Mouse (Mus musculus): ENCODE results near the gene Tshr.
"Not testable (repeated sequence)": the region's sequence is repeated elsewhere in the genome, so short reads cannot be mapped to it uniquely, and the experiment has no call there.

Gene Tshr

DNA sequence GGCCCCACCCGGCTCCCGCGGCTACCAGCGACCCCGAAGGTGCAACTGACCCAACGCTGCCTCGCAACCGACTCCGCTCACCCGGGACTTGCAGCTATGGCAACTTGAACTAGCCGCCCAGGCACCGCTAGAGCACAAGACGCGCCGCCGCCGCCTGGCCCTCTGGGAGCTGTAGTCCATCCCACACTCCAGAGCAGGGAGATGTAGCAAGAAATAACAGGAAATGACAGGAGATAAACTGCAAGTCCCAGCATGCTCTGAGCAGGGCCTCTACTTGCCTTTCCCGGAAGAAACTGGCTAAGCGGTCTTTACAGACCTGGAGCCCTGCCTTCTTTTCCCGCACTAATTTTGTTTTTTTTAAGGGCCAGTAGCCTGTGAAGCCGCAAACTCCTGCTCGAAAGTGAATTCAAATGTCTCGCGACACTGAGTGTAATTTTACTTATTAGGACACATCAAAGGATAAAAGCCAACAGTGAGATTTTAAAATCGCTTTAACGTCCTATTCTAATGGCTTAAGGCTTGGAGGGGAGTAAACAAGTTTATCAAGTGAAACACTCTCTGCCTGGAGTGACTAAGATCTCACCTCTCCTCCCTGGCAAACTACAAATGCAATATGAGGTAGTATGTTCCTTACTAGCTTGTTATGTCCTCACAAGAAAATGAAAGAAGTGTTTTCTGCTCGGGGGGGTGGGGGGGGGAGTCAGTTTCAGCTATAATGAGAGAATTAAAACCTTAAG lies at the start of gene Tshr, which contains the start of gene Cep128:
Gene Tshr, plus strand, starts transcription at position 283 of the 737 bp plus-strand sequence.
Gene Cep128, minus strand, starts transcription at position 129 of the 737 bp plus-strand sequence.
- DNase-seq (ENCODE audit: low read depth): peak; percentile 87

DNA sequence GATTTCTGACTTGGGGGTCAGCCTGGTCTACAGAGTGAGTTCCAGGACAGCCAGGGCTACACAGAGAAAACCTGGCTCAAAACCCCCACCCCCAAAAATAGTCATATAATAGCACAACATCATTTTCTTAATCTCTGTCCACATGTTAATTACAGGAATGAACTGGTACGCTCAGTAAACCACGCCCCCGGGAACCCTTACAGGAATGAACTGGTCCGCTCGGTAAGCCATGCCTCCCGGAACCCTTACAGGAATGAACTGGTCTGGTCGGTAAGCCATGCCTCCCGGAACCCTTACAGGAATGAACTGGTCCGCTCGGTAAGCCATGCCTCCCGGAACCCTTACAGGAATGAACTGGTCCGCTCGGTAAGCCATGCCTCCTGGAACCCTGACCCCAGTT lies 45.7 kb upstream of the Tshr start:
- DNase-seq (ENCODE audit: low read depth): not testable (repeated sequence)

DNA sequence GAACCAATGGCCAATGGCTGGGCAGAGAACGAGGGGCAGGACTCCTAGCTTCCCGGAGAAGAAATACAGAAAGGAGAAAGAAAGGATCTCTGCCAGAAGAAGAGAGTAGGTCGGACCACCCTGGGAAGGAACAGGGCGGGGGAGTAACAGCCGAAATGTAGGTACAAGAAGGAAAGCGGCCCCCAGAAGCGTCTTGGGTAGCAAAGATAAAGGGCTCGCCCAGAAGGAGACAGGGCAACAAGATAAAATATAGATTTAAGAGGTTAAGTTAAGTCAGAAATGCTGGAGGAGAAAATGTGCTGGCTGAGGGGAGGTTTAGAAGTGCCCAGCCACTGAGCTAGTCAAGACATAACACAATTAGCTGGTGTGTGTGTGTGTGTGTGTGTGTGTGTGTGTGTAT lies 30.6 kb upstream of the Tshr start:
- DNase-seq (ENCODE audit: low read depth): no peak

DNA sequence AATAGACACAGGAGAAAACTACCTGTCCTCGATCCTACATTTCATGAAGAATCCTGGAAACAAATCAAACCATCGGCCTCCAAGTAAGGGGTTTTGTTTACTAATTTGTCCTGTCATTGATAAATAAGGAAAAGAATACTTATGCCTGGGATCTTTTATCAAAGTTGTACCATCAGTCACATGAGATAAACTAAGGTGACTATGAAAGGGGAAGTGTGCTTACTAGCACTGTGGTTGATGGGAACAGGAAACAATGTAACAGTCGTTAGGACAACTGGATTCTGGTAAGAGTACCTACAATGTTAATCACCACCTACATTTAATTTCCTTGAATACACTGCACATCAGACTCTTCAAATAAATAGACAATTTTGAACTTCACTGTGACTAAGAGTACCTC lies 15.2 kb upstream of the Tshr start:
- no peak for DNase-seq (ENCODE audit: low read depth)

DNA sequence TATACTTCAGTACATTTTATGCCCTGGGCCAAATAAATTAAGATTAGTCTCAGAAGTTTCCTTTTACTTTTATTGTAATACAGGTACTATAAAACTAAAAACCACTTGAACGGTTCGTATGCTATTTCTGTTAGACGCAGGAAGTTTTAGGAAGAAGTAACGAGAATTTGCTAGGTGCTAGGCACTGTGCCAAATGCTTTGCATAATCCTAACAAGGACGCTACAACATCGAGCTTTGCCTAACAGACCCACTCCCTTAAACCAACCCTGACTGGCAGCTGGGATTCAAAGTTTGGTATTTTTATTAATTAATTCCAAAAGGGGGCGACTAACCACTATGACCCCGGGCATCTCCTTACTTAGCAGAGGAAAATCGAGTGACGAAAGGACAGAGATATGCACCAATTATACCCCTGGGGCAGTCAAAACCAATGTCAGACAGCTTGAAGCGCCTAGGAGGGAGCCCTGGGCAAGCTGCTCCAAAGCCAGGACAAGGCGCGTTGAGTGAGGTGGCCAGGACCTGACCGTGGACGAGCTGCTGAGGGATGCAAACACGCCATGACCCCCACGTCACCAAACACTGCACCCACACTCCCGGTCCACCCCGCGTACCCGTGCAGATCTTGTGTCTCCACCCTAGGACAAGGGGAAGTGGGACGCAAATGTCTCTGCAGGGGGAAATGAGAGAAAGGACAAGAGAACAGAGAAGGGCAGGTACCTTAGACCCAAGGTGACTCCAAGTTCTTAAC lies 673 bp upstream of the Tshr start:
- no peak for DNase-seq (ENCODE audit: low read depth)

DNA sequence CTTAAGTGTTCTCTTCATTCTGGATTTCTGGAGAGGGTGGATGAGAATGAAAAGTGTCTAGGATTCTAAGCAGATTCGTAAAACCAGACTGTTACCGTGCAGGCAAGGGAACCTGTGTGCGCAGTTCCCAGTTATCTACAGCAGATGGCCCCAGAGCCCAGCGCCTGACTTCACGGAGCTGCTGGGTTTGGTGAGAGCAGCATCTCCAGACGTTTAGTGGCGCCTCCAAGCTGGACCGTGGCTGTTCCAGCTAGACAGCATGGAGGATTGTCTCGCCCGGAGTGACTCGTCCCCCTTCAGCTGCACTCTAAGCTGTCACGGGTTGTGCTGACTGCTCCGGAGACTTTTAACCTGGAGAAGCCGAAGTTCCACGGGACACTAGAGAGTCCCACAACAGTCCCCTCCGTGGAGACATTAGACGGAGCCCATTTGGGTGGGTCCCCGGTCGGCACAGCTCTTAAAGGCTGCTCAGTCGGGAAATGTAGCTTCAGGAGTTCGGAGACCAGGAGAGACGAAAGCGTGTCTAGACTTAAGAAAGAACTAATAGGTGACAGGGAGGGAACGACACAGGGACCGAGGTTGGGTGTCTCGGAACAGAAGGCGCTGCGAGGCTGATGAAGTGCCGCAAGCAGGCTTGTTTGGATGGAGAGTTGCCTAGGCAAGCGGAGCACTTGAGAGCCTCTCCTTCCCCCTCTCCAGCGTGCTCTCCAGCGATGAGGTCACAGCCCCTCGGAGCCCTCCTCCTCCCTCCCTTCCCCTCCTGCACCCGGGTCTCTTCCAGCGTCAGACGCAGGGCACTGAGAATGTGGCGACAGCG lies 16.1 kb downstream of the Tshr start:
- DNase-seq (ENCODE audit: low read depth): peak; percentile 41

DNA sequence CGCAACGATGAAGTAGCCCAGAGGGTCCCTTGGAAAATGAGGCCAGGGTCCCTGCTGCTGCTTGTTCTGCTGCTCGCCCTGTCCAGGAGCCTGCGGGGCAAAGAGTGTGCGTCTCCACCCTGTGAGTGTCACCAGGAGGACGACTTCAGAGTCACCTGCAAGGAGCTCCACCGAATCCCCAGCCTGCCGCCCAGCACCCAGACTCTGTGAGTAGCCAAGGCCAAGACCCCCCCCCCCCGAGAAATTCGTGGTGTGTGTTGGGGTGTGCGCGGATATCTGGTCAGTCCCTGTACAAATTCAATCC lies 16.6 kb downstream of the Tshr start:
- DNase-seq (ENCODE audit: low read depth): no peak

DNA sequence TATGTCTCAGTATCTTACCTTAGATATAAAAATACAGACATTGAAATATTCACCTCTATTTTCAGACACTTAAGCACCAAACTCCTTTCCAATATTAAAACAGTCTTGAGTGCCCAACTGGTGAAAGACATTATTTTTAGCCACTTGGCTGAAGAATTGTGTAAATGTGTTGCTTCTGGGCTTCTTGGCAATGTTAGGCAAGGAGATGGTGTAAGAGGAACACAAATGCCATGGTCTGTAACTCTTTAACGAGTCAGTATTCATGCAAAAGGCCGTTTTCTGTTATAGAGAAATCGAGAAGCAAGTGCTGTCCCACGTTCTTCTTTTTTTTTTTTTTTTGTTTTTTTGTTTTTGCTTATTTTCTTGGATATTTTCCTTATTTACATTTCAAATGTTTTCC lies 25.9 kb downstream of the Tshr start:
- DNase-seq (ENCODE audit: low read depth): no peak

DNA sequence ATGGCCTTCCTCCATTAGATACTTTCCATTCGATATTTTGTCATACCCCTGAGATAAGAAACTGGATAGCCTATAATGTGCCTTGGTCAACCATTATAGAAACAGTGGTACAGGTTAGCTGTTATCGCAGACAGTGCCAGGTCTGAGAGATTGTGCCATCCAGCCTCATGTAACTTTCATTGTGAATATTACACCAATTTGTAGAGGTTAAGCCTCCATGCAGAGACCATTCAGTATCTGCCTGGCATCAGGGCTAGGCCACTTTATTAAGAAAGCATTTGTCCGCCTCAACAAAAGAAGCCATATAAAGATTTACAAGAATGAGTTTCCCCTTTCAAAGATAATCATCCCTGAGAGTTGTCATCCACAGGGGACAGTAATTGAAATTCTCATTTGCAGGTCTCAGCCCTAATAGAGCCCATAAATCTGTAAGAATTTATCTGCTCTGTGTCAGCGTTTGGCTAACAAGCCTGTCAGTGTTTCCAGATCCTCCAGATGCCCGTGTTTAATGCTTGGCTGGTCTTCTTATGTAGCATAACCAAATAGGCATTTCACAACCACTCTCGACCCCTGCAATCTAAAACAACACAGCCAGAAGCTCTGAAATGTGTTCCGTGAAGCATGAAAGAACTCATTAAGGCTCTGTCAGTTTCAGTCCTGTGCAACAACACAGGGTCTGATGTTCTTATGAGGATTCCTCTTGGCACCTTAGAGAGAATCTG lies 28.3 kb downstream of the Tshr start:
- no peak for DNase-seq (ENCODE audit: low read depth)

DNA sequence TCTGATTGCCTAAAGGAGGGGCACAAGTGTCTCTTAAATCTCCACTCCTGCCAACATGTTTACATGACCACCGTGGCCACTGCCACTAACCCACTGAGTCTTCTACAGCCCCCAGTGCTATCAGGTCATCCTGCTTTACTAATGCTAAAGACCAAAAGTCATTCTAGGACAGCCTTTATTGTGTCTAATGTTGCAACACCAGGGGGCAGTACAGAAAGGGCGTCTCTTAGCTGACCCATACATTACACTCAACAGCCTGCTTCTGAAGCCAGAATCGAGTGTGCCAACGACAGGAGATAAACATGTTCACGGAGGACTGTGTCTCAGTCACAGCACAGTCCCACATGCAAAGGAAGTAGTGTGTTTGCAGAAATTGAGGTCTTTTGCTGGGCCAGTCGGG lies 30.7 kb downstream of the Tshr start:
- no peak for DNase-seq (ENCODE audit: low read depth)

DNA sequence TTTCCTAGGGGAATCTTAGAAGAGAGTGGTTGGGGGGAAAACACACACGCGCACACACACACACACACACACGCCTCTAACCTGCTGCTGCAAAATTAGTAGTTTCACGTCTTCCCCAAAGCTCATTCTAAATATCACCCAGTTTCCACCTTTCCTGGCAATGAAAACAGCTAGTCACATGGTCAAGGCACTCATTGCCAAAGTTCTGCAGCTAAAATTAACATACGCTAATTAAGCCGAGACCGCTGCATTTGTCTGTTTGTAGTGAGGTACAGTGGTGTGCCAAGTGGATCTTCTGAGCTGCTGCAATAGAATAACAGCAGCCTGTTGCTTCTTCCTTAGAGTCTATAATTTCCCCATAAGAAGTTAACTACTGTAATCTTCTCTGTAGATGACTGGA lies 32.5 kb downstream of the Tshr start:
- no peak for DNase-seq (ENCODE audit: low read depth)

DNA sequence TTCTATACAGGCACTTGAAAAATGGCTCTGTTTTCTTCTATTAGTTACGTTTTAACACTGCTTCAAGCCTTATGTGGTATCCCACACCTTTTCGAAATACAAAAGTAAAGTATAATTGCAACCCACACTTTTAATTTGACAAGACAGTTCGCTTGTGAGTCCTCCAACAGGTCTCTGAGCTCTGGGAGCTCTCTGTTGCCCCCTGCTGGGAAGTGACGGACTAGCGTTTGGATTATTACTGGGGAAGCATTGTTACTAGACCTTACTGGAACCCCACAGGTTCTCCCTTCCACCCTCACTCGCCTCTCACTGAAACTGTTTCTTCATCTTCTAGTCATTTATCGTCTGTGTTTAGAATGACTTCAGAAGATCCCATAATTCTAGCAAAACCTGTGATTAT lies 34.4 kb downstream of the Tshr start:
- DNase-seq (ENCODE audit: low read depth): peak; percentile 15

DNA sequence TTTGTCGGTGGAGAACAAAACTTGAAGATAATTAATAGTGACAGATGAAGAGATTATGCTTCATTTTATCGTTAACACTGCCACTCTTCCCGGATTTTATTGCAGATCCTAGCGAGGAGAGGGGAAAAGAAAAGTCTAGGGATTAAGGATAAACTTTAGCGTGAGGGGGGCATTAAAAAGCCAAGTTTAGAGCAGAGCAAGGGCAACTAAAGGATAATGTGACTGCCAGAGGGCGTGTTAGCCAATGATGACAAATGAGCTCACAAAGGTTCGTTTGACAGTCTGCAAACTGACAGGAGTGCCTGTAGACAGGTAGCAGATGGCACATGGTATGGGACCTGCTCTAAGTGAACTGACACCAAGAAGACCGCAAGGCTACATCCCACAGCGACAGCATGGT lies 36.9 kb downstream of the Tshr start:
- DNase-seq (ENCODE audit: low read depth): no peak

DNA sequence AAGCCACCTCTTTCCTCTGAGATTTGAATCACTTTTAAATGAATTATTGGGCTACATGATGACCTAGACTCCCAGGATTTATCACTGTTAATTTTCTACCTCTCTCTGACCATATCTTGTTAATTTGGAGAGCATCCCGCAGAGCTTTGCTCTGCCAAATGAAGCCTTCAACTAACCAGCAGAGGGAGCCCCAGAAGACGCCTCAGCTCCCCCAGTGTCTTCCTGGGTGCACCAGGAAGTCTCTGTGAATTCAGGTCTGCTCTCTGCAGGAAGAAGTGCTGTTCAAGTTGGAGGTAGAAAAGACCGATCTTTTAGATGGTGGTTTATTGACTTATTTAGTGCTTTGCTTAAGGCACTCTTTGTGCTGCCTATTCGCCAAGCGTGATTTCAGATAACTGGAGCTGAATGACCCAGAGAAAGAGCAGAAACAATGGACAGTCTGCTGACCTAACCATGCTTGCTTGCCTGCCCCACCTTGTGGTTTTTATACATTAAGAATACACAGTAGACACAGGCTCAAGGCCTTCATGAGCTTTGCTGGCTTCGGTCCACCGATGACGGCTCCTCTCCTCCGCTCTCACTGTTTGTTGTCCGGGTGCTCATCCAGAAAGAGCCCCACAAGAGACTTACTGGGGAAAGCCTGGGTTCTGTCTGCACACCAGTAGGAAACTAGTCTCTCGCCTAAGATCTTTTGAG lies 38.9 kb downstream of the Tshr start:
- DNase-seq (ENCODE audit: low read depth): no peak

DNA sequence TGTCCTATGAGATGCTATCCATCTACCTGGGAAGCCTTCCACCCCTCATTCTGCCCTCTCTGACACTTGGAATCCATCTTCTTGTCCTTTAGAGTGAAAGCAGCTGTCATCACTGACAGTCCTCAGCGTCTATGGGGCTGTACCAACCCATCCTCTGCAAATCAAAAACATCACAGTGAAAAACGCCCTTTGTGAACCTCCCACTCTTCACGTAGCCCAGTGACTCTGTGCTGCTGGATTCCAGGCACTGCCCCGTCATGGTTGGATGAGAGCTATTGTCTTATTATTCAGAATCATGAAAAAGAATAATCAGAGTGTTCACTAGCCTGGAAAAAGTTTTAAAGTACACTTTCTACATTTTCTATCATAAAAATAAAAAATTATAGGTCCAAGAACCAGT lies 42.1 kb downstream of the Tshr start:
- no peak for DNase-seq (ENCODE audit: low read depth)

DNA sequence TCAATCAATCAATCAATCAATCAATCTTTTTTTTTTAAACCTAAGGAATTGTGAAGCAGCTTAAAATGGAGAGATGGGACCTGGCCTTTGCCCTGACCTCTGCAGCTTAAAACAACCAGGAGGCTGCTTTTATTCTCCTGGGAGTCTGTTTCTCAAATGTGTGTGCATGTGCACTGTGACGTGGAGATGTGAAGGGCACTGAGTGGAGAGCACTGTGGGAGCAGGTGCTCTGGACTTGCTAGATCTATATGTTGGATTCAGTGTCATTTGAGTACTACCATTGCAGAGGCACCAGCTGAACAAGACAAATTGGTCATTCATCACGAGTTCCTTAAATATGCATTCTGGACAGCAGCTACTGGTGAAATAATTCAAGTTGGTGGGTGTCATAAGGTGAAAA lies 42.8 kb downstream of the Tshr start:
- no peak for DNase-seq (ENCODE audit: low read depth)

DNA sequence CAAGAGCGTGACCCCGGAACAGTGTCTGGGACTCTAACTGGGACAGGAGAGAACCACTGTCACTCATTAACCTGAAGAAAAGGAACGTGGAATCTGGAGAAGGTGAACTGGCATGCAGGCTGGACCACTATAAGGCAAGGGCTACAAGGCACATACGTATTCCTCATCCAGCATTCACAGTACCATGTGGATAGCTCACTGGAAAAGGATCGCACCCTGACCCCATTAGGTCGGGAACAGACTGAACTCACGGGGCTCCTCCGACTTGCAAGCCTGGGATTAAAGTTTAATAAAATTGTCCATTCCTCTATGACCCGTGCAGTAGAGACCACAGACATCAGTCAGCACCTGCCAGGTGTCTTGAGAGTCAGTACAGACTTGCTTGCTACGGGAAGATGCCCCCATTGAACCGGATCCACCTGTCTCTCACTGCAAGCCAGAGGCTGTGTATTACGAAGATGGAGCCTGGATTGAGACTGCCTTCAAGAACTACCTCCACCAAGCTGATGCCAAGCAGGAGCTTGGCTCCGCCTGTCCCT lies 97.9 kb downstream of the Tshr start:
- no peak for DNase-seq (ENCODE audit: low read depth)

DNA sequence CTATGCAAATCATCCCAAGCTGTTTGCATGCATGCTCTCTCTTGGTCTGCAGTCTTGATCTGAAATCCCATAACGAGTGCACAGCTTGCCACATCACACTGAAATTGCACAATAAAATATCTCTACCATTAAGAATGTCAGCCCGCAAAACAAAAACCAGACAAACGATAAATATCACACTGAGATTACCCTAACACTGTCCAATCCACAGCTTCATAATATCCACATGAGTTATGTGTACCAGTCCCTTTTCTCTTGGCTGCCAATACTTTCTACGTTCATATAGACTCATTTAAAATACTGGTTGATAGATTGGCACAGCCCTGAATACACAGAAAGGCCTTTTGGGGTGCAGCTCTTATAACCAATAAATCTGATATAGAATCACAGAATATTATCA lies 102.0 kb downstream of the Tshr start:
- DNase-seq (ENCODE audit: low read depth): no peak

DNA sequence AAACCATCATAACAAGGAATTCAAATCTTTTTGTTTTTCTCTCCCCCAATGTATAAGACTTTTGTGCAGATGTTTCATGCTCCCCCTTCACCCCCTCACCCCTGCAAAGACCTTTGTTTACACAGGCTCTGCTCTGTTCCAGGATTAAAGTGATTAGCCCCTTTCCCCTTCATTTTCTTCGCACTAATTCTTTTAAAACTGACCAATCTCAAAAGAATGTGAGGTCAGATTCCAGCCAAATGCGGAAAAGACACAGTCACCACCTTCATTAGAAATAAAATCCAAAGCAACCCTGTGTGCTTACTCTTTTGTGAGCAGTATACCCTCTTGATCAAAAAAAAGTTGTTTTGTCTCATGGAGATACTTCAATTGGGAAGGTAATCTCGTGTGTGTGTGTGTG lies 104.0 kb downstream of the Tshr start:
- DNase-seq (ENCODE audit: low read depth): no peak

DNA sequence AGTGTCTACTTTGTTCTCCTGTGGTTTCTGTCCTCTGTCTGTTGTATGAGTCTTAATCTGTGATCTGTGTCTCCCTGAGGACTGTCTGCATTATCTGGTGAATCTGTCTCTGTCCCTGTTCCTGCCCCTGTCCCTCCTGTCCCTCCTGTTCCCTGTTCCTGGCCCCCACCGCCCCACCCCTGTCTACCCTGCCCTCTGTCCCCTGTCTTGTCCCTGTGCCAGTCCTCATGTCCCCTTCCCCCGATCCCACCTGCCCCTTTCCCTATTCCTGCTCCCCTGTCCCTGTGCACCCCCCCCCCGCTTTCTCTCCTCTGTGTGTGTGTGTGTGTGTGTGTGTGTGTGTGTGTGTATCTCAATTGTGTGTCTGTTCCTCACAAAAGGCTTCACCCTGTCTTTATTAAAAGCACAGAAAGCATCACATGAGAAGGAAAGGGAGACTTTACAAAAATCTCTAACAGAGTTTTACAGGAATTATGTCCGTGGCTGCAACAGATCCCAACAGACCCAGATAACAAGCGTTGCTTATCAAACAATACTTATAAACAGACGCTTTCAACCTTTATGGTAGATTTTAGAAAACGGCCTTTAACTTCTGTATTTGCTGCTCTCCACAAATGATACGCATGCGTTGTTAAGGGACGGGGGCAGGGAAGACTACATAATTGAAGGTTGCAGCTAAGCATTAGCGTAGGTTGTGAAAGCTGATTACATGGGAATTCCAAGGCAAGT lies 111.3 kb downstream of the Tshr start:
- no peak for DNase-seq (ENCODE audit: low read depth)

DNA sequence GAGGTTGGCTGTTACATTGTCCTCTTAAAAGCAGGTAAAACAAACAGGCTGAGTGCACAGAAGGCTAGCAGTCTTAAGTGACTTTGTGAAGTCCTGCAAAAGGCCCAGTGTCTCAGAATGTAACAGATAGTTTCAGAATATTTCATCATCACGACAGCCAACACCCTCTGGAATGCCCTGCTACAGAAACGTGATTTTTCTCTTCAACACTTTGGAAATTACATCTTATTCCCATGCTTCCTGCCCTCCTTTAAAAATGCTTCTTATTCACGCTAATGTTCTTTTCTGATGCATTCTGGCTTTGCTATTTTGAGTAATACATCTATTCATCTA lies 111.8 kb downstream of the Tshr start:
- no peak for DNase-seq (ENCODE audit: low read depth)

Data from fibroblast of lung, adult 2 months (primary cell).